Mouse (Mus musculus) stomach, embryonic 16.5 days (tissue): ENCODE measurements at regions not wholly inside any gene's neighbourhood (a gene's known extent, or its start where the extent isn't known, plus 50 kb on each side); places are given as distances from the start of the nearest gene placed in this dataset.
A peak's percentile ranks its signal among the peaks of the same experiment; 100 is the strongest.

ENCODE experiments used
- ATAC-seq: fragments of 200-750 bp; cut with Nextera tagmentation; 2 replicates; pipeline ENCODE4 v1.8.0; 2017; ENCODE audit warnings: moderate number of reproducible peaks, moderate TSS enrichment; ENCODE audit not compliant: insufficient read depth, low FRiP score
- H3K27ac ChIP-seq: fragments of 300-500 bp; sonication (generic); 2 replicates; pipeline ENCODE4 v1.5.1; 2014; ENCODE audit warnings: low read length
- H3K27me3 ChIP-seq: fragments of 300-500 bp; sonication (generic); 2 replicates; pipeline ENCODE4 v1.6.1; 2014; ENCODE audit warnings: low read length, control low read depth, mixed read lengths; ENCODE audit not compliant: control insufficient read depth, insufficient read depth
- H3K36me3 ChIP-seq: fragments of 300-500 bp; sonication (generic); 2 replicates; pipeline ENCODE4 v1.6.1; 2014; ENCODE audit warnings: low read length; ENCODE audit not compliant: control insufficient read depth, insufficient read depth
- H3K4me1 ChIP-seq: fragments of 300-500 bp; sonication (generic); 2 replicates; pipeline ENCODE4 v1.6.1; 2014; ENCODE audit warnings: low read length, control low read depth, mixed read lengths; ENCODE audit not compliant: control insufficient read depth, insufficient read depth
- H3K4me2 ChIP-seq: fragments of 300-500 bp; sonication (generic); 2 replicates; pipeline ENCODE4 v1.6.1; 2014; ENCODE audit warnings: low read depth, low read length, mixed read lengths
- H3K4me3 ChIP-seq: fragments of 300-500 bp; sonication (generic); replicated peaks from 2 replicates; pipeline ENCODE4 v1.5.1; 2014; ENCODE audit warnings: mild to moderate bottlenecking, low read length
- H3K9ac ChIP-seq: fragments of 300-500 bp; sonication (generic); 2 replicates; pipeline ENCODE4 v1.6.1; 2014; ENCODE audit warnings: low read length
- H3K9me3 ChIP-seq: fragments of 300-500 bp; sonication (generic); replicated peaks from 2 replicates; pipeline ENCODE4 v1.6.1; 2016; ENCODE audit warnings: low read length, control low read depth; ENCODE audit not compliant: control insufficient read depth
- WGBS: fragments of 180-500 bp; shearing (Covaris S2); extraction: QIAGEN DNeasy Blood & Tissue Kit; methylation state at CpG from one replicate; pipeline ENCODE4 v1.1.7; 2014; 5-methylcytosine and 5-hydroxymethylcytosine counted together

- H3K27me3 ChIP-seq, result no peaks in the 10 kb centered on the region
- H3K4me2 ChIP-seq, result no peak overlapping the region
- H3K9me3 ChIP-seq, result no peaks in the 10 kb centered on the region
- H3K4me1 ChIP-seq, result no peaks in the 10 kb centered on the region
- ATAC-seq, result 0 out of 2 replicates have a peak, but pooled peaks have one; percentile 44
- no peak overlapping the region for H3K4me3 ChIP-seq
- H3K36me3 ChIP-seq, result no peaks in the 10 kb centered on the region
- no peak overlapping the region for H3K27ac ChIP-seq
- H3K9ac ChIP-seq, result no peak overlapping the region
Measured at GRCm38 (mm10) chr19:14347429-14347828, 250.4 kb downstream of the Tle4 start.

- no peak overlapping the region for H3K27ac ChIP-seq
- H3K27me3 ChIP-seq, result no peaks in the 10 kb centered on the region
- no peak overlapping the region for H3K4me2 ChIP-seq
- 57% methylated on average over 2 of the region's 2 CpGs for WGBS
- ATAC-seq, result no peak
- H3K4me1 ChIP-seq, result no peaks in the 10 kb centered on the region
- H3K36me3 ChIP-seq, result no peaks in the 10 kb centered on the region
- no peak overlapping the region for H3K9ac ChIP-seq
- no peaks in the 10 kb centered on the region for H3K9me3 ChIP-seq
- H3K4me3 ChIP-seq, result no peak overlapping the region
Measured at GRCm38 (mm10) chr19:14349753-14350152, 248.1 kb downstream of the Tle4 start.

DNA sequence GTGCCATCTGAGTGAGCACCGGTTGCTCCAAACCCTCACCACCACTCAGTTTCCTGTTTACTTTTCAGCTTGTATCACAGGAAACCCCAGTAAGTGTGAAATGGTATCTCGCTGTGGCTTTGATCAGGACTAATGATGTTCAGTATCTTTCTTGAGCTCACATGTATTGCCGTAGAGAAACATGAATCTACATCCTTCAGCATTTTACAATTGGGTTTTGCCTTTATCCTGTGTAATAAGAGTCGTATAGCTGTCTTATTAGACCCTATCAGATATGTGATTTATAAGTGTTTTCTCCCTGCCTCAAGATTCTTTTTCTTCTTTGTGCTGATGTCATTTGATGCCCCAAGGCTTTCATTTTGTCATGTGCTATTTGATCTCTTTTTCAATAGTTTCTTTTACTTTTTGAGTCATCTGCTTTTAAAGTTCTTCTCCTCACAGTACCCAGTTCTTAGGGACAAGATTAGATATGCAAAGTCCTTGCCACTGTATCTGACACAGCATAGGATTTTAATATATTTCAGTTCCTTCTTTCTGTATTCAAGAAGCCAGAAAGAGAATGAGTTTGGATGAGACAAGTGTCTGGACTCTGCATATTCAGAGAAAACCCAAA is 246.0 kb downstream of the Tle4 start:
- Histone ChIP-seq H3K9ac (no peak overlapping the region), H3K36me3 (no peaks in the 10 kb centered on the region), H3K27ac (no peak overlapping the region), H3K4me2 (no peak overlapping the region), H3K4me3 (no peak overlapping the region), H3K27me3 (no peaks in the 10 kb centered on the region), H3K4me1 (no peaks in the 10 kb centered on the region), H3K9me3 (no peaks in the 10 kb centered on the region)
- WGBS, result 56% methylated on average over 4 of the region's 4 CpGs
- no peak for ATAC-seq

DNA sequence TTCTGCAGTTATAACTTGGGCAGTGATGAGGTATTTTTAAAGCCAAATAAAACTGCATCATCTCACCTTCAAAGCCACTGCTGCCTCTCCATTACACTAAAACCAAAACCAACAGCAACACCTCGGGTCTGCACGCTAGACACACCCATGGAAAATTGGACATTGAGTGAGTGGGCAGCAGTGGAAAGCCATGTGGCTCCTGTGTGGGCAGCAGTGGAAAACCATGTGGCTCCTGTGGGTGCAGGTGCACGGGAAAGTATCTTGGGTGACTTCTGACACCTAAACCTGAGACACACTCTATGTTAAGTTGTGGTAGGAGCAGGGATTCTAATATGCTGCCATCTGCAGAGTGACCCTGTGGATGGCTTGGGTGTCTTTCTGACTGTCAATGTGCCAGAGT is 245.3 kb downstream of the Tle4 start:
- 91% methylated on average over 3 of the region's 3 CpGs for WGBS
- Histone ChIP-seq H3K36me3 (no peaks in the 10 kb centered on the region), H3K27me3 (no peaks in the 10 kb centered on the region), H3K4me2 (no peak overlapping the region), H3K4me1 (no peaks in the 10 kb centered on the region), H3K9ac (no peak overlapping the region), H3K4me3 (no peak overlapping the region), H3K27ac (no peak overlapping the region), H3K9me3 (no peaks in the 10 kb centered on the region)
- ATAC-seq, result no peak

DNA sequence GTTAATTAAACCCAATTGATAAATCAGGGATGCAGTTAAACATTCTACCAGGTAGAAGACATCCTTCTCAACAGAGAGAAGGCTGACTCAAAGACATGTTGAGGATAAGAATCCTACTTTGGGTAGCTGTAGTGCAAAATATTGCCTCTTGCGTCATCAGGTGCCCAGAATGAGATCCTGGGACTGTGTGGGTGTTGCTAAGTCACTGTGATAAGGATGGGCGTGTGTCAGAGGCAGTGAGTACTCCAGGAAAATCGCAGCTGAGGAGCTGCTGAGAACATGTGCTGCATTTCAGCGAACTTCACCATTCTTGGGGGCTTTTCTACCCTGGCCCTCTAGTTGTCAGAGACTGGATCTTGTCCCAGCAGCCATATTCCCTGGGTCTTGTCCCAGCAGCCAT is 244.7 kb downstream of the Tle4 start:
- H3K4me1 ChIP-seq, result no peaks in the 10 kb centered on the region
- no peak overlapping the region for H3K9ac ChIP-seq
- H3K9me3 ChIP-seq, result no peaks in the 10 kb centered on the region
- no peaks in the 10 kb centered on the region for H3K36me3 ChIP-seq
- 78% methylated on average over 4 of the region's 4 CpGs for WGBS
- H3K27ac ChIP-seq, result no peak overlapping the region
- no peak overlapping the region for H3K4me3 ChIP-seq
- no peak for ATAC-seq
- no peak overlapping the region for H3K4me2 ChIP-seq
- no peaks in the 10 kb centered on the region for H3K27me3 ChIP-seq

GRCm38 (mm10) chr19:14355128-14355527 is 242.7 kb downstream of the Tle4 start:
- 72% methylated on average over 2 of the region's 2 CpGs for WGBS
- no peaks in the 10 kb centered on the region for H3K9me3 ChIP-seq
- H3K4me3 ChIP-seq, result no peak overlapping the region
- no peak overlapping the region for H3K4me2 ChIP-seq
- H3K27ac ChIP-seq, result no peak overlapping the region
- no peak overlapping the region for H3K9ac ChIP-seq
- ATAC-seq, result no peak
- no peaks in the 10 kb centered on the region for H3K4me1 ChIP-seq
- H3K27me3 ChIP-seq, result no peaks in the 10 kb centered on the region
- H3K36me3 ChIP-seq, result no peaks in the 10 kb centered on the region

- ATAC-seq, result no peak
- H3K4me3 ChIP-seq, result no peak overlapping the region
- H3K36me3 ChIP-seq, result no peaks in the 10 kb centered on the region
- no peaks in the 10 kb centered on the region for H3K9me3 ChIP-seq
- no peaks in the 10 kb centered on the region for H3K4me1 ChIP-seq
- H3K27ac ChIP-seq, result no peak overlapping the region
- H3K4me2 ChIP-seq, result no peak overlapping the region
- no peaks in the 10 kb centered on the region for H3K27me3 ChIP-seq
- no peak overlapping the region for H3K9ac ChIP-seq
Measured at GRCm38 (mm10) chr19:14355946-14356345, 241.9 kb downstream of the Tle4 start.

DNA sequence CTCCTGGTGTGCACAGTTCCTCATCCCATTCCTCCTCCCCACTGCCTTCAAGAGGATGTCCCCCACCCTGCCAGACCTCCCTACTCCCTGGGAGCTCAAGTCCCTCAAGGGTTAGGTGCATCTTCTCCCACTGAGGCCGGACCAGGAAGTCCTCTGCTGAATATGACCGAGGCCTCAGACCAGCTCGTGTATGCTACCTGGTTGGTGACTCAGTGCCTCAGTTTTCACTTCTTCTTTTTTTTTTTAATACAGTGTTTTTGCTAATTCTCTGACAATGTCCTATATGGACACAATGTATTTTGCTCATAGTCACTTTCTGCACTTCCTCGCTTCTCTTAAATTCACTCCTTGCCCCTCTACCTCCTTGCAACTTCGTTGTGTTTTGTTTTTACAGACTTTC is 237.2 kb downstream of the Tle4 start:
- Histone ChIP-seq H3K27me3 (no peaks in the 10 kb centered on the region), H3K9me3 (no peaks in the 10 kb centered on the region), H3K4me1 (no peaks in the 10 kb centered on the region), H3K9ac (no peak overlapping the region), H3K4me3 (no peak overlapping the region), H3K36me3 (no peaks in the 10 kb centered on the region), H3K4me2 (no peak overlapping the region), H3K27ac (no peak overlapping the region)
- ATAC-seq, result no peak
- WGBS, result 82% methylated on average over 5 of the region's 5 CpGs

DNA sequence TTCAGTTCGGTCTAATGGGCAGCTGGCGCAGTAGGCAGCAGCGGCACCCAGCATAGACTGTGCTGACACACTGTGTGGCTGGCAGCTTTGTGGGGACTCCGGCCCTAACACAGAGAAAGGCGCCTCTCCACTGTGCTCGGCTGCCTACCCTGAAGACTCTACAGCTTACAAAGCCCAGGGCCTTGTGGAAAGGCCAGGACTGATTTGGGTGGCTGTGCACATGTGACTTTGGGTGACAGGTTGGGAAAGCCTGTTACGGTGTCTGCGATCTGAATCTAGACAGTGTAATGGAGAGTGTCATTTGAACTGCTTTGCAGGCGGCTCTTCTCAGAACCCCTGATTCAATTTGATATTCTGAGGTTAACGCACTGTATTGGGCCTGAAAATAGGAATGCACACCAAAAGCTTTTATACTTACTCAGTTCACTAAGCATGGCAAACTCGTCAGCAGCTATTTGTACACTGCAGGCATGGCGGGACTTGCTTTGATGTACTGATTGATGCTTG is 228.7 kb downstream of the Tle4 start:
- H3K4me3 ChIP-seq, result no peak overlapping the region
- H3K27ac ChIP-seq, result no peak overlapping the region
- no peaks in the 10 kb centered on the region for H3K36me3 ChIP-seq
- 85% methylated on average over 12 of the region's 12 CpGs for WGBS
- no peak overlapping the region for H3K4me2 ChIP-seq
- H3K9me3 ChIP-seq, result no peaks in the 10 kb centered on the region
- no peaks in the 10 kb centered on the region for H3K27me3 ChIP-seq
- no peak overlapping the region for H3K9ac ChIP-seq
- no peaks in the 10 kb centered on the region; the same call in 1 of the 2 replicates for H3K4me1 ChIP-seq
- no peak for ATAC-seq
